Mouse (Mus musculus): Measurements from ENCODE around the gene Tnnc1.

Tnnc1 gene

DNA sequence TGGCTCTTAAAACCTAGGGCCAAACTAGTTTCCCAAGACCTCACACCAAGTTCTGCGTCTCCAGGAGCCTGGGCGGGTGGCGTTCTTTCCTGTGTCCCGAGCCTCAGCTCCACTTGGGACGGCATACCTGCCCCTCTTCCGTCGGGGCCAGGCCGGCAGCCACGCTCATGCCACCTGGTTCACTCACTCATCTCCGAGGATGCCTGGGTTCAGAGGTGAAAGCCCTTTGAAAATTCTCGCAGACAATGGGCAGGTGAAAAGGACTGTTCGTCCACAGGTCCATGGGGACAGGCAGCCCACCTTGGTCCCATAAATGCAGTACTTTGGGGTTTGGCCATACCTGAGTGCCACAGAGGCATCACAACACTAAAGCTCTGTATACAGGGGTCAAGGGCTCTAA, 23.9 kb upstream of the Tnnc1 start:
- DNase-seq, result peak in 1 of 2 experiments; percentile 5

DNA sequence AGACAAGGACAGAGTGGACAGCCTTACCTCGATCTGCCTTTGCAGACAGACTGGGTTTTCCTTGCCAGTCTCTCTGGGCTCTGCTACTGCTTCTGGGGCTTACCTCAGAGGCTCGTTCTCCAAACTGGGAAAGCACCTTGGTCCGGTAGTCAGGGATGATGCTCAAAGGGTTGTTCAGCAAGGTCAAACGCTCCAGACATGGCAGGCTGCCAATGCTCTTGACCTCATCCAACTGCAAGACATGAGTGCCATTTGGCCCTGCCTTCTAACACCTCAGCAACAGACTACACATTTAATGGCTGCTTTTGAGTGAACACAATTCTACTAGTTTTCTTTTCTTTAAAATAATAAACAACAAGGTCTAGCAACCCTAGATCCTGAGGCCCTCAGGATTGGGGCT, 21.5 kb upstream of the Tnnc1 start:
- peak; percentile 33 to 57 for DNase-seq

DNA sequence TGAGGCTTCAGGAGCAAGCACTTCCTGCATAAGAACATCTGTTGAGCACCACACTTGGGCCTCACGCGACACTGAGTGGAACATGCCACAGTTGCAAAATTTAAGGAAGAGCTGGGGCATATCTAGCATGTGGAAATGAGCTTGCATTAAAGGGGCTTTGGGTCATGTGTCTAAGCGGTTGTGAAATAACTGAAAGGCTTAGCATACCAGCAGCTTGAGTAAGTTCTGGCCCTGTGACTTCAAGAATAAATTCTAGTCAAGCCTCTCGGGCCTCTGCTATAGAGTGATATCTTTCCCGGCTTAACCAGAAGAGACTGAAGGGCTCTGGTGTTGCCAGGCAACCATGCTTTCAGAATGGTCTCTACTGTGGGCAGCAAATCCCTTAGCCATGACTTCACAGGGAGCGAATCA, 19.3 kb upstream of the Tnnc1 start:
- no peak for DNase-seq

DNA sequence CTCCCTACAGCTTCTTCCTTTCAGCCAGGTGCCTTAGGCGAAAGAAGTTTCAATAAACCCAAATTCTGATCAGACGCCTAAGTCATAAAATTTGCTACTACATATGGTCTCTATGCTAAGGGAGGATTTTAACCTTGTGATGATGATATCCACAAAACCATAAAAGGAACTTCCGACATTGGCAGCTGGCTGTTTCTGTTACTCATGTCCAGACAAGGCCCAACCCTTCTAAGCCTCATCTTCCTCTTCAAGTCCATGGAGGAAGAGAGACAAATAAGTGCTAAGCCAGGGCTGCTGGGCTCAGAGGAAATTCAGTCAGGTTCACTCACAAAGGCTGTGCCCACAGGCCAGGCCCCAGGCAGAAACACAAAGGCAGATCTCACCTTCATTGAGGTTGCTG, 18.8 kb upstream of the Tnnc1 start:
- no peak for DNase-seq

DNA sequence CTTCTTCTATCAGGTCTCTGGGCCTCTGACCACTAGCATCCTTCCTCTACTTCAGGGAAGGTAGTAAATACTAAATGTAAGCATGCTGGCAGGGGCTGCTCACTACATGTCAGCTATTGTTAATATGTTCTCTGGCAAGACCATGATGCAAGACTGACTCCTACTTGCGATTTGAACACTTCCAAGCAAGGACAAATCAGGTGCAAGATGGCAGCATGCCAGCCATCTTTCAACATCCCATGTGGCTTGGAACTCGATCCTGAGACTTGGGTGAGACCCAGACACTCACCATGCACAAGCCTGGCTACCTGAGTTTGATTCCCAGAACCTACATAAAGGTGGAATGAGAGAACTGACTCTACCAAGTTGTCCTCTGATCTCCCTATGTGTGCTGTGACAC, 16.2 kb upstream of the Tnnc1 start:
- DNase-seq, result peak; percentile 41 to 65

DNA sequence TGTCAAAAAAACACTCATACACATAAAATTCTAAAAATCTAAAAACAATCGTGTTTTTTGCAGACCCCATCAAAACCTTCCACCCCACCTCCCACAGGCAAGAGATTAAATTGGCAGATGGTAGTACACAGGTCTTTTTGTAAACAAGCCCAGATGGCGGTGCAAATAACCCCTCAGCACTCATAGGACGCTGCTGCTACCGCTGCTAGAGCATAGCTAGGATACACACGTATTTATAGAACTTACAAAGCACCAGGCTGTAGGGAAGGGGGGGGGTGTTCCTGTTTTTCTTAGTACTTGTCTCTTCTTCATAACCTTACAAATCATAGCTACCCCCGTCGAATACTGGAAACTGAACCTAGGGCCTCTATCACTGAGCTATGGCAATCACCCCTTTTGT, 14.3 kb upstream of the Tnnc1 start:
- peak; percentile 36 to 49 for DNase-seq

DNA sequence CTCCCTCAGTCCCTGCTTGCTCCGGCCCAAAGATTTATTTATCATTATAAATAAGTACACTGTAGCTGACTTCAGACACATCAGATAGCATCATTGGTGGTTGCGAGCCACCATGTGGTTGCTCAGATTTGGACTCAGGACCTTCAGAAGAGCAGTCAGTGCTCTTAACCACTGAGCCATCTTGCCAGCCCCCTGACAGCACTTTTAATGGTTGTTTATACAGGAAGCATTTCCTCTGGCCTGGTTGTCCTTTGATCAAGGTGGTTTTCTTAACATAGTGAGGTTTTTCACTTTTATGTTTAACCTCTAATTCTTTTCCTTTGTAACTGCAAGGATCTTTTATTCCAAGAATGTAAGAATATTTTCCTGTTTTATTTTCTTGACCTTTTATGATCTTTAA, 13.7 kb upstream of the Tnnc1 start:
- no peak for DNase-seq

DNA sequence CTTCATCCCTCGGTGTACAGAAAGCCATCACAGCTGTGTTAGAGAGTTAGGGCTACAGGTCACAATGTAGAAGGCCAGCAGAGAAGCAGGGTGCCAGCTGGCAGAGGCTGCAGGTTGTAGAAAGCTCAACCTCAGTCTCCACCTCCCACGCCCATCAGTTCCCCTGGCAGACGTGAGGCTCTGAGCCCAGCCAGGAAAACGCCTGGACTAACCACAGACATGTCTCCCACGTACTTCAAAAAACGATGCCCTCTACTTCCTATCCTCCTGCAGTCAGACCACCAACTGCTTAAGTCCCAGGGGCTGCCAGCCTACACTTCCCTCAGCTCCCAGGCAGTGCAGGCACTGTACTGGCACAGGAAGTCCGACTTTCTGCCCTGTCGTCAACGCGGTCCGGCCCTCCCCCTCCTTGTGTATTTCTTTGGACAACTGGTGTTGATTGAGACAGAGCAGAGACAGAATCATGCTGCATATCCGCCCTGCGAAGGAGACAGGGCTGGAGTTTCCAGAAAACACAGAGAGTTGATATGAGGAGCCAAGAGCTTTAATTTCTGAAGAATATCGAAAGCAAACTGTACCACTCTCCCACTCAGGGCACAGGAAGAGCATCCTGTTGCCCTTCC, 13.1 kb upstream of the Tnnc1 start:
- peak; percentile 70 to 81 for DNase-seq

DNA sequence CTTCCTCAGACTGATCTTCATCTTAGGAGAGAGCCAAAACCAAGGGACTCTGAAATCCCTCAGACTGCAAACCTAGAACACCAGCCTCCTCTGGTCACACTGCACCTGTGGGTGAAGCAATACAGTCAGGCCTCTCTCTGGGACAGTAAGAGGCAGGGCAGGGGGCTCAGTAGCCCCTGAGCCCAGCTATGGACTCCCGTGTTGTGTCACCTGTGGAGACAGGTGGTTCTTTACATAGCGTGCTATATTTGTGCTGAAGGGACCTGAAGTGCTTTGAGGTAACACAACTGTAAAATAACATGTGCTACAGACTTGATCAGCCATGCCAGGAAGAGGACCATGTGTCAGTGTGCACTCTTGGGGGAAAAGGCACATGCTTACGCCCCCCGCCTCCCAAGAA, 12.6 kb upstream of the Tnnc1 start:
- DNase-seq, result no peak

DNA sequence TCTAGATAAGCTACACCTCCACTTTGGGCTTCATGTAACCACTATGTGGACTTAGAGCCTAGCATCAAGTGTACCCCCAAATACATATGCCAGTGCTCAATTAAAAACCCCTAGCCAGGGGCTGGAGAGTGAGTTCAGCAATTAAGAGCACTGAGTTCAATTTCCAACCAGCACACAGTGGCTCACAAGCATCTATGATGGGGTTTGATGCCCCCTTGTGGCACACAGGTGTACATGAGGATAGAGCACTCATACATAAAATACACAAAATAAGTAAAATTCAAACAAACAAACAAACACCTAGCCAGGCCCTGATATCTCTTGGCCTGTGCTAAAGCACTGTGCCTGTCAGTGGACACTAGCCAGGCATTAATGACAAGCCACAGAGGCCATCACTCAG, 12.1 kb upstream of the Tnnc1 start:
- peak; percentile 52 to 72 for DNase-seq

DNA sequence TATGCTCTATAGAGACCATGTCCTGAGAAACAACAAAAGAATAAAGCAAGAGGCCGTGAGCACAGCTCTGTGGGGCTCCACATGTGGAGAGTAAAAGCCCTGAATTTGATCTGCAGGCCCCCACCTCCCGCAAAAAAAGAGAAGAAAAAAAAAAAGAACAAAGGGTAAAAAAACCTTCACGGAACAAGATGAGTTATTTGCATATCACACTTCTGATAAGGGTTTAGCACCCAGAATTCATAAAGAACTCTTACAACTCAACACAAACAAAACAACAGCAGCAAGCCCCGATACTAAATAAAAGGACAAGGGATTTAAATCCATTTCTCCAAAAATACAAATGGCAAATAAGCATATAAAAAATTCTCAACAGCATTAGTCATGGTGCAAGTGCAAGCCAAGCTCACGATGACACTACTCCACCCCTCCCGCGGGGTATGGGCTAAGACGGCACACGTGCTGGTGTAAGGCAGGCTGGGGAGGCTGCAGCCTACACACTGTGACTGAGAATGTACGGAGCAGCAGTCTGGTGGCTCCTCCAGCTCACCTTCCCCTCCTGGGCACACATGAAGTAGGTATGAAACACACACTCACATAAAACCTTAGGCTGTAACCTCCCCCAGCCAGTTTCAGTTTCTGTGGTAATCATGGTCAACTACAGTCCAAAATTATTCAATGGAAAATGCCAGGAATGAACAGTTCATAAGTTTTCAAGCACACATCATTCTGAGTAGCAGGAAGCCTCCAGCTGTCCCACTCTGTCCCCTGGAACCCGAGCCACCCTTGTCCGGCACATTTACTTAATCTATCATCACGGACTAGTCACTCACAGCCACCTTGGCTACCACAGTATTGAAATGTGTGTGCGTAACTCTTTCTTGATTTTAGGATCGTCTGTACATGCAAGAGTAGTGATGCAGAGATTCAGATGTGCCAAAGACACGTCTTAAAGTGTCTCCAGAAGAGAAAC, 10.3 kb upstream of the Tnnc1 start:
- DNase-seq, result peak; percentile 42 to 69

DNA sequence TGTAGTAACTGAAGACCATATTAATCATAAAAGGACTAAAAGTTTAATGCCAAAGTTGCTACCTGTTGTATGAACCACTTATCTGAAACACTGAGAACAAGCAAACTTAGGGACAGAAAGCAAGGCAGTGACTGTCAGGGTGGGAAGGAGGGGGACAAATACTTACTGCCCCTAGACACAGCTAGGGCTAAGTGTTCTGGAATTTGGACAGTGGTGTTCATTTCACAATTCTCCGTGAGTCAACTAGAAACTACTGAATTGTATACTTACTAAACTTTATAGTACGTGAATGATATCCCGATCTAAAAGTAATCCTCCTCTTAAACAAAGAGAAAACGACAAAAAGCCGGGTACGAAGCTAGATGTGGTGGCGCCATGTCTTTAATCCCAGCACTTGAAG, 8.5 kb upstream of the Tnnc1 start:
- no peak for DNase-seq

DNA sequence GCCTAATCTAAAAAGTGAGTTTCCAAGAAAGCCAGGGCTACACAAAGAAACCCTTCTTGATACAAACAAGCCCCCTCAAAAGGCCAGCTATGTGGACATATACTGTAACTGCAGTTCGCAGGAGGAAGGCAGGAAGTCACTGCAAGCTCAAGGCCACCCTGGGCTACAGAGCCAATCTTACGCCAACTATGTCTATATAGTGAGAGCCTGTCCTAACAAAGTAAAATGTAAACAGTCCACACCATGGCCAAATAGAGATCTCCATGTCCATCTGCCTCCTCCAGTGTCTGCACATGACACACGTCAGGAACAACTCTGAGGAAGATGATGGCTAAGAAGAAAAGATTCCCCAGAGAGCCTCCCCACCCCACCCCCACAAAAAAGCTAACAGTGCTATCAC, 8.1 kb upstream of the Tnnc1 start:
- no peak for DNase-seq

DNA sequence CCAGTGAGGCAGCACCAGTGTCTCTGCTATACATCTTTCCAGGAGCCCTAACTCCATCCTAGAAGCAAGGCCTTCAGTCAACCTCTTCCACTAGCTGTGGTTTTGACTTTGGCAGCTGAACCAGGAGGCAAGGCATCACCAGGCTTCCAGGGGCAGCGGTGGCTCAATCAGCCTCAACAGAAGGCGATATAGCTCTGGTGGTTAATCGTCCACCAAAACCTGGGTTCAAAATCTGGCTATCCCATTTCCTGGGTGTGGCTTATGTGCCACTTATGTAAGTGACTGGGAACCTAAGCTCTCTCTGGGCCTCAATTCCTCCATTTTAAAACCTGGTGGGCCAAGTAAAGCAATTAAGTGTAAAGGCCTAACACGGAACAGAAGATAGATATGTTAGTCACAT, 3.3 kb upstream of the Tnnc1 start:
- DNase-seq, result no peak

DNA sequence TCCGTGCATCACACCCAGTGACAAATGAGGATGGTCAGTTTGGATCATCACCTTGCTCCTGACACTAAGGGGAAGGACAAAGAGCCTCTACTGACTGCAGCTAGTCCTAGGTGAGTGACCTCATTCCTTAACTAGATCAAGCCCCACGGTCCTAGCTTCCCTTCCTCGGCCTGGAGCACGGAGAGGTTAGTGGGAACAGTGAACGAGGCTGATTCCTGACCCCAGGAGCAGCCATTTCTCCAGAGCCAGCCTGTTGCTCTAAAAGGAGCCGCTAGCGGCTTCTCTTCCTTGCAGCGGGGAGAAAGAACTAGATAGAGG, 2.9 kb upstream of the Tnnc1 start:
- no peak for DNase-seq

DNA sequence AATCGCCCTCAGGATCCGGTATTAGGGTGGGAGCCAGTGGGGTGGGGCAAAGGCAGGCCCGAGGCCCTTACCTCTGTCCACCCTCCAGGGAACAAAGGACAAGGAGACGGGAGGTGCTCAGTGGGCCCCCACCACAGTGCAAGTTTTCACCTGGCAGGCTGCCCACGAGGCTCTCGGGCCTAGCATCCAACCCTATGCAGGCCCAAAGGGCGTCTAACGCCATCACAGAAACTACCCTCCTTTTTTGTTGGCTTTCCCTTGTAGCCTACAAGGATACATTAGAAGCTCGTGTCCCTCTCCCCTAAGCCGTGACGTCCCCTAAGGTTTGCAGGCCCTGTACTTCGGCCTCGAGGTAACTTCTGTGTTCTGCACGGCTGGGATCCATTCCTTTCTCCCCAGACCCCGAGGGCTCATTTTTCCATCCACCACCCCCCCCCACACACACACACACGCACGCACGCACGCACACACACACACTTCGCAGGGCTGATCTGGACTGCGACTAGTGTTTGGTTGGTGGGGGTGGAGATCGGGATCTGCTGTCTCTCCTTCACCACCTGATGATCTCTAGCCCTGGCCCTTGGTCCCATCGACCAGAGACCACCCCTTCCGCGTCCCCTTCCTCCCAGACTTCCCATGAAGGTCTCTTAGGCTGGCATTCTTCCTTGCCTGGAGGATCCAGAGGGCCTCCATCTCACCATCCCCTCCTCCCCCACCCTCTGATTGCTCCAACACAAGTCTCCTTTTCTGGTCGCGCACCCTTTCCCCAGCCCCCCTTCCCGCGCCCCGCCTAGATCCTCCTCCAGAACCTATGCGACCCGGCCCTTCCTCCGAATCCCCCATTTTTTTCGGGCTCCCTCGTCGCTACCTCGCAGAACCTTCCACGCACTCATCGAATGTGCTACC, 2.3 kb upstream of the Tnnc1 start:
- peak; percentile 73 to 78 for DNase-seq

DNA sequence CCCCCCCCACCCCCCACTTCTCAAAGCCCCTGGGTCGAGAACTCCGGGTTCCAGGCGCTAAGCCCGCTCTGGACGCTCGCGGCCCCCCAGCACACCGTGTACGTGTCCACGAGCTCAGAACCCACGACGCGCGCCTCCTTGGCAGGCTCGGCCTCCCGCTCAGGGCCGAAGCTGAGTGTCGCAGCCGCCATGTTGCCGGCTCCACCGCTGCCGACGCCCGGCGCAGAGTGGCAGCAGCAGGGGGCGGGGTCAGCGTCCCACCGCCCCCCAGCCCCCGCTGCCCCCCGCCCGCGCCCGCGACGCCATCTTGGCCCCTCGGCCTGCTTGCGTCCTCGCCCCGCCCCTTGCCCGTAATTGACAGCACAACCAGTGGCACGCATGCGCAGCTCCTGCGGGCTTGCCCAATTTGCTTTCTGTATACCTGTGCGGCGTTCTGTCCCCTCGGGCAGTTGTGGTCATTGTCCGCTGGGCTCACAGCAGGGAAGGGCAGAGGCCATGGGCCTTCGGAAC, 1.6 kb upstream of the Tnnc1 start:
- DNase-seq, result peak; percentile 96 to 99

DNA sequence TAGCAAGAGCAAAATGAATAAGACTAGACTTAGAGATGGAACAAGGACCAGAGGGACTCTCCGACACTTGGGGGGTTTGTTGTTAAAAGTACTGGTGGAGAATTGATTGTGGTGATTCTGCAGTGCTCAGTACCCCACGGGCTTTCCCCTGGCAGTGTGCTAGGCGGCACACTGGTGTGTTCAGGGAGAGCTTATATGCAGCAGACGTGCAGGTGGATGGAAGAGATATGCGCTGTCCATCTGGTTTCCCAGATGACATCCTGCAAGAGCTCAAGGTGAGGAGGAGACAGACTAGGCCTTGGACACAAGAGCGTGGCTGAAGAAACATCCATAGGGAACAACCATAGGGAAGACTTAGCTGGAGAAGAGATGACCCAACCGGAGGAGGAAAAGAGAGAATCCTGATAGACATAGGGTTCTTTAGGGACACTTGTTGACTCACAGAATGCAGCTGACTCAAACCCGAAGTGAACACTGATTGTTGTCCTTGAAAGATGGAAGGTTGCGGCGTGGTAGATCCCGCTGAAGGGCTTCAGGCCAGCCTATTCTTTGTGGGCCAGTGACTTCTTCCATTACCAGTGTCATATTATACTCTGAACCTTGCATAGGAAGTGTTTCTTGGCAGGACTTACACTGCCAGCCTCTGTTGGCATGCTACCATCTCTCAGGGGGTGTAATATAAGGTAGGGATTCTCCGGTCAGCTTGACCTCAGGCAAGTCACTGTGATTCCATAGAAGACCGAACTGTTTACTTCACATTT, 862 bp upstream of the Tnnc1 start:
- DNase-seq, result peak in 1 of 2 experiments; percentile 61

DNA sequence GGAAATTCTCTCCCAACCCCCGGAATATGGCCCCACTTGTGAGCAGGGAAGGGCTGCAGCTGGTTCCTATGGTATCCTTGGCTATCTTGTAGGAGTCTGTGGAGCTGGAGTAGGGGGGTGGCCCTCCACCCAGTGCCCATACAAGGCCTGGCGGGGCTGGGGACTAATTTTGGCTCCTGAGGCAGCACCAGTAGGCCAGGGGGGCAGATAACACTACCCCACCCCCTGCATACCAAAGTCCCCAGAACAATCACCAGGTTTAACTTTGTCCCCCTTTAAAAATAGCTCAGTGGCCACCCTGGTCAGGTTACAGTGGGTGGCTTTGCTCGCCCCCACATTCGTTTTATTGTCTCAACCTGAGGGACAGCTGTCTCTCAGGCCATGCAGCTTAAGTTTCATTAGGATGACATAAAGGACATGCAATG, 1.0 kb downstream of the Tnnc1 start:
- no peak for DNase-seq

DNA sequence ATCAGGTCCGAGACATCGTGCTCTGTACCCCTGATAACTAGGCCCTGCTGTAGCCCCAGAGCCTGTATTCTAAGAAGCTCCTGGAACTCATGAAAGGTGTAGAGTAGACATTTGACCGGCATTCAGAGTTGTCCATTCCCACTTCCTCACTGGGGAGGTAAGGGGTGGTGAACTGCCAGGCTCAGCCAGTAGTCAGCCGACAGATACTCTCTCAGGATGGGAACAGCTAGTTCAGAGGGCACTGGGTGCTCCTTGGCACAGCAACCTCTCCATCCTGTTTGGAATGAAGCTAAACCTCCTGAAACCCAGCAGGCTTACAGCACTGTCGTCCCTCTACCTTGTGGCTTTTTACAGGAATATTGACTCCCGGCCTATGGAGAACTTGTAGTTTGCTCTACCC, 3.7 kb downstream of the Tnnc1 start:
- no peak for DNase-seq

DNA sequence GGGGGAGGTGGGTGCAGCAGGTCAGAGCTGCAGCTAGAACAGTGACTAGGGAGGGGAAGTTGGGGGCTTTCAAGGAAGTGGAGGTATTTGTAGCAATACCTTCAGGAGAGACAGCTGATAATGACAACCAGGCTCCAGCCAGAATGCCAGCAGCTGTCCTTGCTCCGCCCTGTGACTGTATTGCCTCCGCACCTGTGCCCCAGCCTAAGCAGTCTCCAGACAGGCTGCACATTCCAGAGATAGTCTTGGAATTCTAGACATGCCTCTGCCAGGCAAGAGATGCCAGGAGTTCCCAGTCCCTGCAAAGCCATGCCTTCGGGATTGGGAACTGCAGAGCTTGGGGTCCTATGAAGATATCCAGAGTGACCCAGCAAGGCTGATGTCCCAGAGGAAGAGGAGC, 4.4 kb downstream of the Tnnc1 start:
- DNase-seq, result no peak

DNA sequence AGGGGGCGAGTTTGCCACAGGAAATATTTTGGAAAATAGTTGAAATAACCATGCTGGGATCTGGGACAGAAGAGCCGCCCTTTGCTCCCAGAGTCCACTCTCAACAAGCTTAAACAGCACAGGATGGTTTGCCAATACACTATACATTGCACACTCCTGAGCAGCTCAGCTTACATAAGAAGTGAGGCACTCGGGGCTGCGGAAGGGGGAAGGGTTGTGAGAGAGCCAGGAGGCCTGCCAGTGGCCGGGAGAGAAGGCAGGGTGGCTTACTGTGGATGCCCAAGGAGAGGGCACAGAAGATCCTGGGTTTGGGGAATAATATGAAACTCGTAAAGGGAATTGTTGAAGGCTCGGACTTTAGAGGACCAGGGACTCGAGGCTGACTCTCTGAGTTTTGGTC, 5.8 kb downstream of the Tnnc1 start:
- no peak for DNase-seq

Measured in cerebellum, postnatal 25 days (tissue).